Mouse (Mus musculus) kidney, adult 11 months (tissue): Measurements from ENCODE around the gene Tcf7l2.

Experiments used
- DNase-seq: peaks from one replicate; pipeline ENCODE4 v3.0.0; 2022

Tcf7l2 gene

DNA sequence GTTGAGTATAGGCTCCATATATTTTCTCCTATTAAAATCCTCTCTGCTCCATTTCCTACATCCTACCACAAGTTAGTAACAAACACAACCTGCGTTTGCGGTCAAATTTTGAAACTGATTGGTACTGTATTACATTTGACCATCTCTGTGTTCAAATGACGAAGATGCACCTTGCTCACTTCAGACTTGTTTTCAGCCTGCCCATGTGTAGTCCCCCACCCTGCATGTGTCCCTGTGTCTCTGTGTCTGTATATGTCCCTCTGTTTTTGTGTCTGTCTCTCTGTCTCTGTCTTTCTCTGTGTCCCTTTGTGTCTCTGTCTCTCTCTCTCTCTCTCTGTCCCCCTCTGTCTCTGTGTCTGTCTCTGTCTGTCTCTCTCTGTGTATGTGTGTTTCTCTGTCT, 222.8 kb downstream of the Tcf7l2 start:
- no peak for DNase-seq

DNA sequence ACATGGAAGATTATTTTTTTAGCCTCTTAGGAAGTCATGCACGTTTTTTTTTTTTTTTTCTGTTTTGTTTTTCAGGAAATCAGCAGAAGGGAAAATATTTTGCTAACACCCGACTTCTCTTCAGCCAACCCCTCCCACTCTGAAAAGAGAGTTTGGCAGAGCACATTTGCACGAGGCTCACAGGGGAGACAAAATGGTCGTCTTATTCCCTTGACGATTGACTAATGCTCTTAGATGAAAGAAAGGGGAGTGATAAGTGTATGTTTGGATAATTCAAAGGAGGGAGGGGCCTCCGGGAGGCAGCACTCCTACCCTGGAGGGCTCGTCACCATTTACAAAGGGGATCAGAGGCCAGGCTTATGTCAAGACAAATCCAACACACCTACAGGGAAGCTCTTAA, 224.4 kb downstream of the Tcf7l2 start:
- no peak for DNase-seq

- no peak for DNase-seq
Observed at GRCm38 (mm10) chr19:55969929-55970531, 228.4 kb downstream of the Tcf7l2 start.

GRCm38 (mm10) chr19:55976073-55976472, 234.5 kb downstream of the Tcf7l2 start:
- no peak for DNase-seq
